Mouse (Mus musculus) heart, postnatal 0 days (tissue): ENCODE data around the gene Eif2ak2.

Experiments
- CTCF ChIP-seq: IDR thresholded peaks from 2 replicates; pipeline ENCODE4 v1.5.1; 2016; ENCODE audit warnings: antibody characterized with exemption, control low read depth, low read depth
- EP300 ChIP-seq: IDR thresholded peaks from 2 replicates; pipeline ENCODE4 v1.6.1; 2016; ENCODE audit warnings: antibody characterized with exemption, low read depth

- TF ChIP-seq EP300: no peak
- TF ChIP-seq CTCF: no peak
Measured at GRCm38 (mm10) chr17:78912861-78913281, 30.5 kb upstream of the Eif2ak2 start.
